Mouse (Mus musculus) CH12.LX (cell line): ENCODE measurements around the gene Gm20388. TPM values are rescaled to one million over a fixed set of nuclear protein-coding genes. Genes with fewer than 3 reads are reported as not detected.
"Not testable (repeated sequence)": the region's sequence is repeated elsewhere in the genome, so short reads cannot be mapped to it uniquely, and the experiment has no call there.

Source experiments
- DNase-seq: peaks from one replicate; pipeline ENCODE4 v3.0.0-alpha.2; 2013; ENCODE audit errors: extremely low read depth
- H3K27ac ChIP-seq: 2 replicates; pipeline ENCODE4 v1.5.1; 2012; ENCODE audit warnings: low read depth, mild to moderate bottlenecking, control low read depth, moderate library complexity; ENCODE audit not compliant: insufficient read depth
- H3K27me3 ChIP-seq: replicated peaks from 2 replicates; pipeline ENCODE3; 2012; ENCODE audit warnings: inconsistent platforms
- H3K36me3 ChIP-seq, 2 experiments: replicated peaks in 1 of 2; 2 replicates each; pipeline versions ENCODE3 to v1.6.1; 2012; ENCODE audit warnings: inconsistent platforms in 1 of 2, low read length in 1 of 2, mild to moderate bottlenecking in 1 of 2, mixed read lengths in 1 of 2, moderate library complexity in 1 of 2; ENCODE audit not compliant: control insufficient read depth in 1 of 2, insufficient read depth in 1 of 2
- H3K4me1 ChIP-seq, 2 experiments: 2 replicates each; pipeline ENCODE4 v1.6.1; 2012; ENCODE audit warnings: inconsistent platforms in 1 of 2, moderate library complexity in 1 of 2; ENCODE audit not compliant: insufficient read depth in 2 of 2, control insufficient read depth in 1 of 2
- H3K4me2 ChIP-seq: 2 replicates; pipeline ENCODE4 v1.6.1; 2012; ENCODE audit warnings: low read depth, mild to moderate bottlenecking, control low read depth; ENCODE audit not compliant: poor library complexity, insufficient read depth, severe bottlenecking
- H3K4me3 ChIP-seq, 3 experiments: fragments of 150-350 bp in 1 of 3; sonication (generic) in 1 of 3; replicated peaks in 1 of 3; 2 replicates each; pipeline versions ENCODE3 to v1.5.1; 2011 to 2012; ENCODE audit warnings: low read depth in 2 of 3, low read length in 2 of 3, mild to moderate bottlenecking in 2 of 3, moderate library complexity in 2 of 3, control low read depth in 1 of 3, improper control_type of control experiment in 1 of 3, inconsistent platforms in 1 of 3, mixed read lengths in 1 of 3; ENCODE audit not compliant: poor library complexity in 1 of 3
- H3K79me2 ChIP-seq: replicated peaks from 2 replicates; pipeline ENCODE4 v1.6.1; 2012; ENCODE audit warnings: mild to moderate bottlenecking, moderate library complexity; ENCODE audit not compliant: control insufficient read depth, poor library complexity, insufficient read depth, severe bottlenecking; ENCODE audit errors: extremely low read depth
- H3K9ac ChIP-seq: 2 replicates; pipeline ENCODE4 v1.6.1; 2012; ENCODE audit warnings: low read depth, mild to moderate bottlenecking, control low read depth, moderate library complexity; ENCODE audit not compliant: insufficient read depth
- H3K9me3 ChIP-seq: replicated peaks from 2 replicates; pipeline ENCODE3; 2012; ENCODE audit warnings: low read length, inconsistent platforms, mixed read lengths
- CTCF ChIP-seq, 2 experiments: IDR thresholded peaks in 1 of 2; conservative IDR thresholded peaks in 1 of 2; 2 replicates each; pipeline ENCODE4 v1.5.1; 2011 to 2012; ENCODE audit warnings: low read depth in 2 of 2, low read length in 2 of 2, improper control_type of control experiment in 1 of 2, inconsistent platforms in 1 of 2, mild to moderate bottlenecking in 1 of 2, moderate library complexity in 1 of 2
- ELF1 ChIP-seq: IDR thresholded peaks from 2 replicates; pipeline ENCODE4 v1.6.1; 2014; ENCODE audit warnings: low read depth, mild to moderate bottlenecking, inconsistent platforms, low read length, improper control_type of control experiment
- GABPA ChIP-seq: IDR thresholded peaks from 2 replicates; pipeline ENCODE4 v1.6.1; 2012; ENCODE audit warnings: low read depth, low read length, improper control_type of control experiment, inconsistent platforms; ENCODE audit not compliant: insufficient replicate concordance
- JUN ChIP-seq: IDR thresholded peaks from 2 replicates; pipeline ENCODE4 v1.6.1; 2011; ENCODE audit warnings: low read depth, mild to moderate bottlenecking, low read length, improper control_type of control experiment, moderate library complexity; ENCODE audit not compliant: insufficient read depth
- JUND ChIP-seq: conservative IDR thresholded peaks from 2 replicates; pipeline ENCODE4 v1.6.1; 2011; ENCODE audit warnings: low read depth, low read length, improper control_type of control experiment
- KAT2A ChIP-seq: IDR thresholded peaks from 2 replicates; pipeline ENCODE4 v1.6.1; 2012; ENCODE audit warnings: low read length, improper control_type of control experiment, inconsistent platforms; ENCODE audit not compliant: insufficient replicate concordance
- MAFK ChIP-seq: IDR thresholded peaks from 2 replicates; pipeline ENCODE4 v1.6.1; 2011; ENCODE audit warnings: low read length, improper control_type of control experiment; ENCODE audit not compliant: insufficient replicate concordance
- MAZ ChIP-seq: IDR thresholded peaks from 2 replicates; pipeline ENCODE4 v1.6.1; 2012; ENCODE audit warnings: low read depth, mild to moderate bottlenecking, inconsistent platforms, low read length, improper control_type of control experiment, moderate library complexity
- MEF2A ChIP-seq: IDR thresholded peaks from 2 replicates; pipeline ENCODE4 v1.6.1; 2014; ENCODE audit warnings: low read depth, mild to moderate bottlenecking, inconsistent platforms, low read length, improper control_type of control experiment, borderline replicate concordance
- NELFE ChIP-seq: IDR thresholded peaks from 2 replicates; pipeline ENCODE4 v1.6.1; 2011; ENCODE audit warnings: low read depth, low read length, improper control_type of control experiment
- NRF1 ChIP-seq: IDR thresholded peaks from 2 replicates; pipeline ENCODE4 v1.6.1; 2014; ENCODE audit warnings: low read depth, mild to moderate bottlenecking, inconsistent platforms, low read length, improper control_type of control experiment, moderate library complexity
- RAD21 ChIP-seq: IDR thresholded peaks from 2 replicates; pipeline ENCODE4 v1.6.1; 2011; ENCODE audit warnings: low read depth, mild to moderate bottlenecking, low read length, improper control_type of control experiment, moderate library complexity
- RCOR1 ChIP-seq: conservative IDR thresholded peaks from 2 replicates; pipeline ENCODE4 v1.6.1; 2012; ENCODE audit warnings: low read depth, mild to moderate bottlenecking, inconsistent platforms, low read length, improper control_type of control experiment
- TBP ChIP-seq: conservative IDR thresholded peaks from 2 replicates; pipeline ENCODE4 v1.6.1; 2011; ENCODE audit warnings: low read depth, low read length, improper control_type of control experiment
- USF1 ChIP-seq: IDR thresholded peaks from 2 replicates; pipeline ENCODE4 v1.6.1; 2014; ENCODE audit warnings: low read depth, mild to moderate bottlenecking, inconsistent platforms, low read length, improper control_type of control experiment
- USF2 ChIP-seq: conservative IDR thresholded peaks from 2 replicates; pipeline ENCODE4 v1.6.1; 2011; ENCODE audit warnings: low read depth, low read length, improper control_type of control experiment
- ZC3H11A ChIP-seq: IDR thresholded peaks from 2 replicates; pipeline ENCODE4 v1.6.1; 2012; ENCODE audit warnings: low read depth, mild to moderate bottlenecking, inconsistent platforms, low read length, improper control_type of control experiment
- ZNF384 ChIP-seq: IDR thresholded peaks from 2 replicates; pipeline ENCODE4 v1.6.1; 2012; ENCODE audit warnings: low read depth, low read length, improper control_type of control experiment, inconsistent platforms
- dilution Hi-C: fragments of 300-500 bp; cut with MboI; formaldehyde crosslinking; loops from 2 replicates; pipeline ENCODE4 v1.14.3; 2020; ENCODE audit warnings: low sequenced_read_pairs; ENCODE audit not compliant: extremely low pct_unique_long_range_greater_than_20kb, extremely low pct_ligation_motif_present
- in situ Hi-C: fragments of 300-500 bp; cut with MboI; formaldehyde crosslinking; loops from 3 replicates; pipeline ENCODE4 v1.14.3; 2019; ENCODE audit warnings: low sequenced_read_pairs, low pct_ligation_motif_present, low pct_unique_long_range_greater_than_20kb, mixed read lengths
- polyA plus RNA-seq: library from polyadenylated mRNA; unstranded; fragments of >175 nt; gene quantifications from 2 replicates; pipeline ENCODE4 v1.2.1, GENCODE M21; 2012; ENCODE audit warnings: low read depth; ENCODE audit not compliant: insufficient read length
- total RNA-seq, 2 experiments: library from RNA; depleted of rRNA; stranded (reverse); fragments of 300-350 nt in 1 of 2; fragments of >200 nt in 1 of 2; gene quantifications; 2 replicates each; pipeline ENCODE4 v1.2.3; 2012 to 2014

The Gm20388 gene
- total and polyA plus RNA-seq, 3 experiments: 14.8 to 26.3 (median 22.2) TPM

DNA sequence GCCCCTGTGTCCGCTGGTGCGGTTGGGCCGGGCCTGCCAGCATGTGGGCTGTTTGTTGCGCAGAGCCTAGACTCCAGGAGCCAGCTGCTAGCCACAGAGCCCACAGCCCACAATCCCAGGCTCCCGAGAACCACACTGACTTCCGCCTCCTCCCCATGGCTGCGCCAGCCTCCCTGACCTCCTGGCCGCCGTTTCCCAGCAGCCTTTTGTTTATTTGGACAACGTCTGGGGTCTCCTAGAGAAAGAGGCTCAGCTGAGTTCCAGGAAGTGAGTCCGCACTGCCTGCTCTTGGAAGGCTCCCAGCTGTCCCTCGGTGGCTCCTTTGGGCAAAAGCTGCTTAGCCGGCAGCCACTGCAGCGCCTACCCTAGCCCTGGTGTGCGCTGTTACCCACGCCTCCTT is 1754.7 kb downstream of the Gm20388 start:
- no peaks in the 10 kb centered on the region for H3K36me3 ChIP-seq
- TF ChIP-seq MAZ (no peak), ZC3H11A (no peak), RCOR1 (no peak), ZNF384 (no peak), RAD21 (no peak), NRF1 (no peak), USF1 (no peak), CTCF (conservative IDR thresholded peaks at IDR 0.05 in 1 of 2, IDR thresholded peaks at IDR 0.05 in 1 of 2; ENCODE audit: low read depth in 2 of 2, low read length in 2 of 2) (no peak), KAT2A (no peak), MEF2A (no peak), USF2 (no peak), ELF1 (no peak)
- TF ChIP-seq, all 38 proteins: peak for 0
- Histone ChIP-seq H3K9ac (no peak overlapping the region), H3K4me1 (peaks cover 0 to 3% of the 10 kb centered on the region in 2 experiments; a peak in 1 of 4 replicates), H3K9me3 (no peaks in the 10 kb centered on the region), H3K27ac (no peak overlapping the region), H3K27me3 (peaks cover 87% of the 10 kb centered on the region), H3K4me3 (no peak overlapping the region), H3K79me2 (no peaks in the 10 kb centered on the region), H3K4me2 (no peak overlapping the region)
- DNase-seq: no peak
- in situ Hi-C loops (no loop called here), dilution Hi-C loops (no loop called here)

DNA sequence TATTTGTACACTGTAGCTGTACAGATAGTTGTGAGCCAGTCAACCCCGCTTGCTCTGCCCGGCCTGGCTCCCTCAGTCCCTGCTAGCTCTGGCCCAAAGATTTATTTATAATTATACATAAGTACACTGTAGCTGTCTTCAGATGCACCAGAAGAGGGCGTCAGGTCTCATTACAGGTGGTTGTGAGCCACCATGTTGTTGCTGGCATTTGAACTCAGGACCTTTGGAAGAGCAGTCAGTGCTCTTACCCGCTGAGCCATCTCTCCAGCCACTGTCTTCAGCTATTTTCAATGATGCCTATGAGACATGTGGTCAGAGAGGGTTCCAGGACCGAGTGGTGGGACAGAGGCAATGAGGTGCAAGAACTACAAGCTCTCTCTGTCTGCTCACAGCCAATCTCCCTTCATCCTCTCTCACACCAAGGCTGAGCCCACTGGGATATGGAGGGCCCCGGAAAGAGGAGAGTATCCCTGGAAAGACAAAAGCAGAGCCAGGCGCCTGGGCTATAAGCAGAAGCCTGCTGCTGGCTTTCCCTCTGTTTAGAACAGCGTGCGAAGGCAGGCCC is 1757.4 kb downstream of the Gm20388 start:
- H3K79me2 ChIP-seq, H3K4me1 ChIP-seq, H3K4me3 ChIP-seq, H3K36me3 ChIP-seq, dilution Hi-C loops, DNase-seq, in situ Hi-C loops, H3K27ac ChIP-seq, H3K9ac ChIP-seq, H3K9me3 ChIP-seq, H3K4me2 ChIP-seq: not testable (repeated sequence)
- H3K27me3 ChIP-seq: peaks cover 85% of the 10 kb centered on the region

DNA sequence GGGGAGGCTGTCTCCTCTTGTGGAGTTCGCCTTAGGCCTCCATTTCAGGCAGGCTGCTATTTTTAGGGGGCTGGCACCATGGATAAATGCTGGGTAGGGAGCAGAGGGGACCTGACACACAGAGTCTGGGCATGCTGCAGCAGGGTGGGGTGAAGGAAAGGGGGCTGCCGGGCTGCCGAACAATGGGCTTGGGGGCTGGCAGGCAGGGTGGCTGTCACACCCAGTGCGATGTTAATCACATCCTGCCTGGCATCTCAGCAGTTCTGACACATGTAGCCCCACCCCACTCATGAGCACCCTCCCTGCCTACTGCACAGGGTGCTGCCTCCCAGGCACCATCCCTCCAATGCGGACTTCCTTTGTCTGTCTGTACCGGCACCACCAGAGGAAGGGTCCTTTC is 1757.9 kb downstream of the Gm20388 start:
- Histone ChIP-seq H3K4me3 (no peak overlapping the region), H3K4me1 (no peaks in the 10 kb centered on the region), H3K36me3 (no peaks in the 10 kb centered on the region), H3K27ac (no peak overlapping the region), H3K4me2 (no peak overlapping the region), H3K79me2 (no peaks in the 10 kb centered on the region), H3K9me3 (no peaks in the 10 kb centered on the region), H3K27me3 (peaks cover 85% of the 10 kb centered on the region), H3K9ac (no peak overlapping the region)
- in situ Hi-C loops: no loop called here
- no peak for DNase-seq
- dilution Hi-C loops: no loop called here
- TF ChIP-seq RAD21: no peak
- TF ChIP-seq MAZ: no peak
- TF ChIP-seq GABPA: no peak
- TF ChIP-seq USF1: no peak
- TF ChIP-seq JUN: no peak
- TF ChIP-seq TBP: no peak
- TF ChIP-seq MAFK: no peak
- no peak for TF ChIP-seq JUND
- no peak for TF ChIP-seq KAT2A
- no peak for TF ChIP-seq NELFE
- TF ChIP-seq RCOR1: no peak
- TF ChIP-seq USF2: no peak
